Mouse (Mus musculus) olfactory bulb, adult 2 months (tissue): ENCODE data around the gene Lbp. TPM values are rescaled to one million over a fixed set of nuclear protein-coding genes. Genes with fewer than 3 reads are reported as not detected.

ENCODE experiments used
- H3K27ac ChIP-seq: fragments of 200-500 bp; 2 replicates; pipeline ENCODE4 v1.5.1; 2012; ENCODE audit warnings: low read depth, low read length; ENCODE audit not compliant: insufficient read depth
- H3K4me1 ChIP-seq: fragments of 200-500 bp; 2 replicates; pipeline ENCODE4 v1.6.1; 2012; ENCODE audit warnings: low read length; ENCODE audit not compliant: control insufficient read depth, insufficient read depth
- H3K4me3 ChIP-seq: fragments of 200-500 bp; 2 replicates; pipeline ENCODE4 v1.5.1; 2012; ENCODE audit warnings: mild to moderate bottlenecking, low read depth, low read length, moderate library complexity; ENCODE audit not compliant: insufficient read depth
- CTCF ChIP-seq: fragments of 200-500 bp; IDR thresholded peaks from 2 replicates; pipeline ENCODE4 v1.5.1; 2012; ENCODE audit warnings: low read depth, mild to moderate bottlenecking, low read length, moderate library complexity; ENCODE audit not compliant: insufficient read depth
- POLR2A ChIP-seq: fragments of 200-500 bp; IDR thresholded peaks from 2 replicates; pipeline ENCODE4 v1.6.1; 2012; ENCODE audit warnings: mild to moderate bottlenecking, low read depth, low read length, moderate library complexity; ENCODE audit not compliant: insufficient read depth
- WGBS: fragments of 180-500 bp; shearing (Covaris S2); methylation state at CpG from one replicate; pipeline ENCODE4 v1.1.7; 2018; 5-methylcytosine and 5-hydroxymethylcytosine counted together
- polyA plus RNA-seq: library from polyadenylated mRNA; stranded (reverse); fragments of >200 nt; gene quantifications from 2 replicates; pipeline ENCODE4 v1.2.4, GENCODE M21; 2012; ENCODE audit warnings: low replicate concordance; ENCODE audit not compliant: missing spikeins, insufficient read depth, insufficient read length

Gene Lbp
- polyA plus RNA-seq, 1 experiment, result not detected

DNA sequence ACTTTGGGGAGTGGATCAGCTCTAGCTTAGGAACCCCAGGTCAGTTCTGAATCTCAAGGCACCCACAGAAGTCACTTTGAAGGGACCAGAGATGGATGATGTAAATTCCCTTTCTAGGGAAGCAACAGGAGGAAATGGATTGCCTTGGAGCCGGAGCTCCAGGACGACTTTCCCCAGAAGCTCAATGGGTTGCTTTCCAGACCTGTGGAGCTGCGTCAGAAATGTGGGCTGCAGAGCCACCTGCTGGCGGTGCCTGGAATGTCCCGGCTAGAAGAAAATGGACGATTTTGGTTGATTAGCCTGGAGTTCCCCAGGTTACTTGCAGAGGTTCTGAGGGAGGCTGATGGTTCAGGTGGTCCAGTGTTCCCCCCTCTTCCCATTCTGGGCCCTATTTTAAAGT is 41.6 kb downstream of the Lbp start:
- no peaks in the 10 kb centered on the region; the same call in 1 of the 2 replicates for H3K4me1 ChIP-seq
- H3K4me3 ChIP-seq, result no peak overlapping the region
- H3K27ac ChIP-seq, result no peak overlapping the region
- 1% methylated on average over 6 of the region's 6 CpGs for WGBS
- TF ChIP-seq POLR2A (no peak), CTCF (peak; percentile 92)

DNA sequence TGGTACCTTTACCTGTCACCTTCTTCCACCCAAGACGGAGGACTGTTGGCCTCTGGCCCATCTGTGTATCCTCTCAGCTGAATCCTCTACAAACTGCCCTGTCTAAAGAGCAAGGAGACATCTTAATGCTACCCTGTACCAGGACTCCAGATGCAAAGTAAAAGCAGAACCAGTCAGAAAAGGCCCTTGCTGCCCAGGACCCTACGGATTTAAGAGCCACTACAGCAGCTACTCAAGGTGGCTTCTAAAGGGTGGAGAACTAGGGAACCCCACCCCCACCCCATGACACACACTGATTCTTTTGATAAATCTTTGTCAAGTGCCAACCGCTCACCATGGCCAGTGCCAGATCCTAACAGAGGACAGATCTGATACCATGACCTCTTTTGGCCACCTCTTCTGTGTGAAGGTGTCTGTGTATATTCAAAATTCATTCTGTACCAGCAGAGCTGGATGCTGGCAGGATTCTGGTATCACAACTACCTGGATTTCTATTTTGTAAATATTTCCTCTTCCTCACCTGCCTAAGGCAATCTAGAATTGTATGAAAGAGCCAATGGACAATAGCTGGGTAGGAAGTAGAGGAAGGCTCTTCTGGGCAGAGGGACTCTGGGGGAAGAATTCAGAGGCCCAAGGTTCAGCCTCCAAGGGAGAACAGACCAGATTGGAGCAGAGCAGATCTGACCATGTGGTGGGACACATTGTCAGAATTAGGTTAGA is 46.7 kb downstream of the Lbp start:
- no peak overlapping the region for H3K27ac ChIP-seq
- no peak for TF ChIP-seq POLR2A
- TF ChIP-seq CTCF, result no peak
- H3K4me3 ChIP-seq, result no peak overlapping the region
- H3K4me1 ChIP-seq, result no peaks in the 10 kb centered on the region
- 82% methylated on average over 3 of the region's 3 CpGs for WGBS

DNA sequence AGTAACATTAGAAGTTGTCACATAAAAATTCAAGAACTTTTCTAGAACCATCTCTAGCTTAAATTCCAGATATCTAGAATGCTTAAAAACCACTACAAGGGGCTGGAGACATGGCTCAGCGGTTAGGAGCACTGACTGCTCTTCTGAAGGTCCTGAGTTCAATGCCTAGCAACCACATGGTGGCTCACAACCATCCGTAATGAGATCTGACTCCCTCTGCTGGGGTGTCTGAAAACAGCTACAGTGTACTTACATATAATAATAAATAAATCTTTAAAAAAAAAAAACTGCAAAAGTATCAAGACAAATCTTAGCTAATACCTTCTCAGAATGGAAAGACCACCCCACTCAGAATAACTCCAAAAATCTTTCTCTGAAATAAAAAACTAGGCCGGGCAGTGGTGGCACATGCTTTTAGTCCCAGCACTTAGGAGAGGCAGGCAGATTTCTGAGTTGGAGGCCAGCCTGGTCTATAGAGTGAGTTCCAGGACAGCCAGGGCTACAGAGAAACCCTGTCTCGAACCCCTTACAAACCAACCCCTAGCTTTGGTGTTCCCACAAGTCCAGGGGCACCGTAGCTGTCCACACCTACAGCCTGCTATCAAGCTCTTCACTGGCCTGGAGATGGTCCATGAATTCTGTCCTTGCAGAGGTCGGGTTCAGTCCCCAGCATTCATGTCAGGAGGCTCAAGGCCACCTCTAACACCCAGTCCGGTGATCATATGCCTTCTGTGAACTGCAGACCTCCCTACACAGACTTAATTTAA is 48.2 kb downstream of the Lbp start:
- 0 out of 2 replicates have a peak, but pooled peaks cover 3% of the 10 kb centered on the region for H3K4me1 ChIP-seq
- no peak overlapping the region for H3K4me3 ChIP-seq
- TF ChIP-seq CTCF (no peak), POLR2A (no peak)
- WGBS, result 80% methylated on average over 7 of the region's 7 CpGs
- no peak overlapping the region for H3K27ac ChIP-seq

DNA sequence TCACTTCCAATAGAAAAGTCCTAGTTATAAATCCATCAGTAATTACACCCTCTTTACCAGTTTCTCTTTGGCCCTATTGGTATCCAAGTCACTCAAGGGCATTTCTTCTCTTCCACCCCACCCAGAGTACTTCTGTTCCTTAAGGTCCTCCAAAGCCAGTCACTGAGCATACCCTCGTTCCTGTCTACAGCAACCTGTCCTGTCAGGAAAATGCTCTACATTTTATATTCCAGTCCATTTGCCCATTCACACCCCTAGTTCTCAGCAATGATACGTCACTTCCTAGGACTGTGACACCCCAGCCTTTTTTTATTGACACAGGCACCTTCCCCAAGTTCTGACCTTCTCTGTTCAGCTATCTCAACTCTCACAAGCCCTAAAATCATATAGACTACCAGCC is 48.9 kb downstream of the Lbp start:
- Histone ChIP-seq H3K4me3 (no peak overlapping the region), H3K4me1 (peaks cover 8% of the 10 kb centered on the region; the same call in 1 of the 2 replicates), H3K27ac (no peak overlapping the region)
- no peak for TF ChIP-seq POLR2A
- TF ChIP-seq CTCF, result no peak
- 90% methylated on average over 2 of the region's 2 CpGs for WGBS

DNA sequence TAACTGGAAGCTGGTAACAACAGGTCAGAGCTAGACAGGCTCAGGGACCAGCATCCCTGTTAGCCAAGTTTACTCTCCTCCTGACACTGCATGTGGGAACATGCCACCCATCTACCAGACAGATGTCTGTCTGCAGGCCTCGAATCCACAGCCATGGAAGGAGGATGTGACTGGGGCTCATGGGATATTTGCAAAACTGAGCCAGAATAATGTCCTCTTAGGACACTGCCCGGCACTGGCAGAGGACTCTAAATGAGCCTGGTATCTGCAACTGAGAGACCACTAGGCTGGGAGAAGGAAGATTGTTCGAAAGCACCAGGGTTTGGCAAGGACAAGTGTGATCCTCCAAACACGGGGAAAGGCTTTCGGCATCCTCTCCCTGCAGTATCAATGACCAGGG is 49.8 kb downstream of the Lbp start:
- no peak overlapping the region for H3K27ac ChIP-seq
- 88% methylated on average over 5 of the region's 5 CpGs for WGBS
- peaks cover 8% of the 10 kb centered on the region; the same call in 1 of the 2 replicates for H3K4me1 ChIP-seq
- no peak overlapping the region for H3K4me3 ChIP-seq
- TF ChIP-seq CTCF (no peak), POLR2A (no peak)

DNA sequence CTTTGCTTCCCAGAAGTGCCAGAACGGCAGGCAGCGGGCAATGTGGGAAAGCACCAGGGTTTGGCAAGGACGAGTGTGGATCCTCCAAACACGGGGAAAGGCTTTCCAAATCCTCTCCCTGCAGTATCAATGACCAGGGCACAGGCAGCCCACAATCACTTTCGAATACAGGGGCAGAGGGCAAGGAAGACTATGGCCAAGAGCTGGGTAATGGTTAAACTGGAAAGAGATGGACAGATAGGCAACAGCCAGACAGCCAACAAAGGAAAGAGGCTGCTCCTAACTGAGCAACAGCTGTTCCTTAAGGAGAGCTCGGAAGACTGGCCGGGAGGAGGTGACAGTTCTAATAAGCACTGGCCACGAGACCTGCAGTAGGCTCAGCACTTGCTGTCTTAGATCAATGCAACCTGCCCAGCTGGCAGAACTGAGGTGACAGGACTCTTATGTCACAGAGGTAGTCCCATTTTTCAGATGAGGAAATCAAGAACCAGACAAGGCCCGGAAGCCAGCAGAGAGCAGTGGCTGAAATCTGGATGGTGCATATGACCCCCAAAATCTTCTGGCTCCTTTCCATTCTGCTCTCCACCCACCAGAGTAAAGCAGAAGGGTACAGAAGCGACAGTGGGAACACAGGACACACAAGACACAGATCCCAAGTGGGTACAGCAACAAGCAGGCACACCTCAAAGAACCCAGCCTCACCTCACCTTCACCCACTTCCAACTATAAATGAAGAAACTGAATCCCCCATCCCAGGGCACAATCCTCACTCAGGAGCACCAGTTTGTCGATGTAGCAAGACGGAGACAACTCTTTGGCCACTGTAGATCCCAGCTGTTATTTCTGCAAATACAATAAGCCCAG is 53.7 kb downstream of the Lbp start:
- peaks cover 8% of the 10 kb centered on the region; the same call in 1 of the 2 replicates for H3K4me1 ChIP-seq
- TF ChIP-seq CTCF (no peak), POLR2A (no peak)
- no peak overlapping the region for H3K27ac ChIP-seq
- peak overlapping the region; percentile 79 for H3K4me3 ChIP-seq
- 55% methylated on average over 12 of the region's 12 CpGs for WGBS

DNA sequence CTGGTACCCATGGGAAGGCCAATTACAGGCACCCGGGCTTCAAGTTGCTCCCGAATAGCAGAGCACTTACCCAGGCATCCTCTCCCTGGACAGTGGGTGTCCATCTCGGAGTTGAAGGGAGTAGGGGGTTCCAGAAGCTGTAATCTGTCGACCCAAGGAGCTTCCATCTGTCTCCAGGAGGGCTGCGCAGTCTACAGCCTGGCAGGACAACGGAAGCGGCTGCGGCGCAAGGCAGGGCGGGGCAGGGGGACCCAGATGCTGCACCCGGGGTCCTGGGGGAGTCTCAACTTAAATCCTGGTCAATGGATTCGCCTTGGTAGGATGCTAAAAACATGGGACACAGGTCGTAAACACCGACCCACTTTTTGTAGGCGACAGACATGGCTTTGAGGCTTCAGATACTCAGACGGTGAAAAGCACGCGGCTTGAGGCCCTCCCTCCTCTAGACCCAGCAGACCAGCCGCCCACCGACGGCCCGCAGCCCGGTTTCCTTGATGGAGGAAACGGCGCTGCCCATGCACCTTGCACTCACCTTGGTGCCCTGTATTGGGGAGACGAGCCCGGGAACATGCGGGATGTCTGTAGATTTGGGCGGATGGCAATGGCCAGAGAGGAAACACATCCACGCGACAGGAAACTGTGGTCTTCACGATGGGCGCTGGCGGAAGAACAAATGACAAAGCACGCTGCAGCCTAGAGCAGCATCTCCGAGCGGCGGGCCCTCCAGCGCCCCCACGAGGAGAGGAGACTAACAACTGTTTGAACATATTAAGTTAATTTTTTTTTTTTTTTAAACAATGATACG is 54.8 kb downstream of the Lbp start:
- under 1% methylated on average over 41 of the region's 41 CpGs for WGBS
- H3K4me3 ChIP-seq, result peak overlapping the region; percentile 79
- TF ChIP-seq POLR2A (peak; percentile 45; the same call in 1 of the 2 replicates), CTCF (peak; percentile 57)
- peaks cover 8% of the 10 kb centered on the region; the same call in 1 of the 2 replicates for H3K4me1 ChIP-seq
- no peak overlapping the region for H3K27ac ChIP-seq

DNA sequence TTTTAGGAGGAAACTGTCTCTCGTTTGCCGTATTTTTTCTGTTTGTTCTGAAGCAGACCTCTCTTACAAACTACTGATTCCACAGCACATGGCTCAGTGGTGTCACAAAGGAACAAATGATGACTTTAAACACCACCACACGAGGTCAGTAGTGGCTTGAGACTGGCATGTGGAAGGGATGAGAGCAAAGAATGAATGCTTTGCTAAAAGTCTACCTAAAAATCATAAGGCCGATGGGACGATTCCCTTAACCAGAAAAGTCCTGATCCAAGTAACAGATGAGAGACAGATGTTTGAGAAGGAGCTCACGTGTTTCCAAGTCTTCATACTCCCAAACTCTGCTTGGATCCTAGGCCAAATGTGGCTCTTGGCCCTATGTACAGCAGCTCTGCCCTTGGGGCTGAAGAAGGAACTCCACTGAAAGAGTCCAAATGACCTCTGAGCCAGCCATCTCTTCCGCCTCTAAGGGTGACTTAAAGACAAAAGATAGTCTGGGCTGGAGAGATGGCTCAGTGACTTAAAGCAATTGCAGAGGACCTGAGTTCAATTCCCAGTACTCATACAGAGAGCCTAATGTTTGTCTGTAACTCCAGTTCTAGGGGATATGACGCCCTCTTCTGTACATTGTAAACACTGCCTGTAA is 55.5 kb downstream of the Lbp start:
- TF ChIP-seq CTCF, result no peak
- no peak for TF ChIP-seq POLR2A
- Histone ChIP-seq H3K4me1 (peaks cover 8% of the 10 kb centered on the region; the same call in 1 of the 2 replicates), H3K27ac (no peak overlapping the region), H3K4me3 (no peak overlapping the region)
- 33% methylated on average over 8 of the region's 8 CpGs for WGBS
